In genomic region chr19:4509986-4510963, GRCm38 (mm10) we compare ENCODE assay signal across 7 mouse cellular contexts. TPM values are rescaled to one million over a fixed set of nuclear protein-coding genes. Genes with fewer than 3 reads are reported as not detected.
DNase-seq lines count a peak whose midpoint lies in the region; ATAC-seq lines count a peak whose summit lies in the region.

TSS of gene Pcx (plus strand) at chr19:4510472.

- no peaks in the 10 kb centered on the region for H3K9me3 ChIP-seq in embryonic facial prominence, embryonic 12.5 days
- no peaks in the 10 kb centered on the region for H3K9me3 ChIP-seq in limb, embryonic 11.5 days (ENCODE audit: control insufficient read depth, low read length)
- no peaks in the 10 kb centered on the region for H3K9me3 ChIP-seq in midbrain, embryonic 14.5 days (ENCODE audit: control insufficient read depth, low read length)

- H3K4me2 ChIP-seq in embryonic facial prominence, embryonic 12.5 days (replicated peaks), result peak within 1 kb of the TSS; percentile 74
- H3K4me2 ChIP-seq in limb, embryonic 11.5 days (ENCODE audit: low read depth, severe bottlenecking), result peak within 1 kb of the TSS; percentile 91
- H3K4me2 ChIP-seq in midbrain, embryonic 14.5 days (ENCODE audit: low read length), result peak within 1 kb of the TSS; percentile 80

- H3K27ac ChIP-seq in embryonic facial prominence, embryonic 12.5 days, result no peak within 1 kb of the TSS
- no peak within 1 kb of the TSS for H3K27ac ChIP-seq in limb, embryonic 11.5 days (replicated peaks; ENCODE audit: low read depth, low read length)
- H3K27ac ChIP-seq in midbrain, embryonic 14.5 days (replicated peaks; ENCODE audit: low read depth, low read length), result 0 out of 2 replicates have a peak within 1 kb of the TSS, but pooled peaks have one; percentile 26

- H3K36me3 ChIP-seq in embryonic facial prominence, embryonic 12.5 days, result no peaks in the 10 kb centered on the region
- no peaks in the 10 kb centered on the region for H3K36me3 ChIP-seq in limb, embryonic 11.5 days (ENCODE audit: control insufficient read depth, insufficient read depth, low read length)
- no peaks in the 10 kb centered on the region for H3K36me3 ChIP-seq in midbrain, embryonic 14.5 days (ENCODE audit: control insufficient read depth, insufficient read depth, low read length)

- no peaks in the 10 kb centered on the region for H3K27me3 ChIP-seq in embryonic facial prominence, embryonic 12.5 days
- 0 out of 2 replicates have a peak, but pooled peaks cover 4% of the 10 kb centered on the region for H3K27me3 ChIP-seq in limb, embryonic 11.5 days (ENCODE audit: control insufficient read depth, insufficient read depth, low read length)
- H3K27me3 ChIP-seq in midbrain, embryonic 14.5 days (ENCODE audit: control insufficient read depth, insufficient read depth, low read length), result peaks cover 9% of the 10 kb centered on the region; the same call in 1 of the 2 replicates

- WGBS in embryonic facial prominence, embryonic 12.5 days, result under 1% methylated on average over 82 of the region's 82 CpGs
- WGBS in limb, embryonic 11.5 days, result under 1% methylated on average over 82 of the region's 82 CpGs
- WGBS in midbrain, embryonic 14.5 days, result under 1% methylated on average over 82 of the region's 82 CpGs

- peak within 1 kb of the TSS; percentile 48 for H3K9ac ChIP-seq in embryonic facial prominence, embryonic 12.5 days
- peak within 1 kb of the TSS; percentile 45 for H3K9ac ChIP-seq in limb, embryonic 11.5 days (ENCODE audit: low read length)
- peak within 1 kb of the TSS; percentile 56 for H3K9ac ChIP-seq in midbrain, embryonic 14.5 days (replicated peaks; ENCODE audit: low read length)

- peak within 1 kb of the TSS; percentile 63 for H3K4me3 ChIP-seq in embryonic facial prominence, embryonic 12.5 days
- peak within 1 kb of the TSS; percentile 71 for H3K4me3 ChIP-seq in limb, embryonic 11.5 days (ENCODE audit: low read depth, low read length)
- peak within 1 kb of the TSS; percentile 64 for H3K4me3 ChIP-seq in midbrain, embryonic 14.5 days (replicated peaks; ENCODE audit: low read depth, low read length)

- peak; percentile 97 for DNase-seq in adrenal gland, postnatal 25 days
- peak; percentile 100 for DNase-seq in heart, adult 11 months
- peak; percentile 98 for DNase-seq in kidney, adult 18-20 months
- DNase-seq in limb, embryonic 11.5 days (ENCODE audit: low spot score), result peak; percentile 99
- DNase-seq in midbrain, embryonic 14.5 days, result peak; percentile 100
- DNase-seq in spleen, adult 18-20 months, result peak; percentile 96 to 99

- peaks cover 18% of the 10 kb centered on the region for H3K4me1 ChIP-seq in embryonic facial prominence, embryonic 12.5 days
- peaks cover 7% of the 10 kb centered on the region for H3K4me1 ChIP-seq in limb, embryonic 11.5 days (ENCODE audit: control insufficient read depth, insufficient read depth, low read length)
- 0 out of 2 replicates have a peak, but pooled peaks cover 5% of the 10 kb centered on the region for H3K4me1 ChIP-seq in midbrain, embryonic 14.5 days (ENCODE audit: control insufficient read depth, insufficient read depth, low read length)

- peak; percentile 100 for ATAC-seq in embryonic facial prominence, embryonic 12.5 days (ENCODE audit: insufficient number of reproducible peaks, insufficient read depth, low FRiP score, low TSS enrichment)
- ATAC-seq in limb, embryonic 11.5 days (ENCODE audit: insufficient number of reproducible peaks, low FRiP score, low TSS enrichment, low read depth), result peak; percentile 99
- peak; percentile 100 for ATAC-seq in midbrain, embryonic 14.5 days (ENCODE audit: low FRiP score, low TSS enrichment)

RNA-seq across cellular contexts. Expression of gene Pcx, which starts in this region (rescaled TPM):
- total RNA-seq in adrenal gland, postnatal 25 days (2021), result 488 and 620 TPM in 2 replicates
- 30.6 and 32.1 TPM in 2 replicates for polyA plus RNA-seq in embryonic facial prominence, embryonic 12.5 days (2016; fragmentation: Nextera tagmentation; extraction: Ambion mirVana)
- polyA plus RNA-seq in limb, embryonic 11.5 days (2014; fragmentation: Nextera tagmentation; extraction: Ambion mirVana), result 12.4 and 14.0 TPM in 2 replicates
- 18.0 and 20.5 TPM in 2 replicates for polyA plus RNA-seq in midbrain, embryonic 14.5 days (2014; fragmentation: Nextera tagmentation; extraction: Ambion mirVana)
